Mouse (Mus musculus) hindbrain, embryonic 11.5 days (tissue): ENCODE data around the gene Rab44. TPM values are rescaled to one million over a fixed set of nuclear protein-coding genes. Genes with fewer than 3 reads are reported as not detected.
A peak's percentile ranks its signal among the peaks of the same experiment; 100 is the strongest.

Experiments
- ATAC-seq: fragments of 200-750 bp; cut with Nextera tagmentation; 2 replicates; pipeline ENCODE4 v1.8.0; 2017; ENCODE audit warnings: mild to moderate bottlenecking, moderate TSS enrichment, moderate library complexity; ENCODE audit not compliant: low FRiP score
- DNase-seq: peaks from one replicate; pipeline ENCODE4 v3.0.0-alpha.2; 2015; ENCODE audit warnings: low spot score
- H3K27ac ChIP-seq: fragments of 300-500 bp; sonication (generic); 2 replicates; pipeline ENCODE4 v1.5.1; 2014; ENCODE audit warnings: mild to moderate bottlenecking, low read depth, low read length
- H3K27me3 ChIP-seq: fragments of 300-500 bp; sonication (generic); 2 replicates; pipeline ENCODE4 v1.6.1; 2014; ENCODE audit warnings: mild to moderate bottlenecking, low read length, moderate library complexity, mixed read lengths; ENCODE audit not compliant: control insufficient read depth, insufficient read depth
- H3K36me3 ChIP-seq: fragments of 300-500 bp; sonication (generic); 2 replicates; pipeline ENCODE4 v1.6.1; 2014; ENCODE audit warnings: mild to moderate bottlenecking, low read length, moderate library complexity, mixed read lengths; ENCODE audit not compliant: control insufficient read depth, insufficient read depth
- H3K4me1 ChIP-seq: fragments of 300-500 bp; sonication (generic); replicated peaks from 2 replicates; pipeline ENCODE4 v1.6.1; 2014; ENCODE audit warnings: low read length, mixed read lengths; ENCODE audit not compliant: control insufficient read depth, insufficient read depth
- H3K4me2 ChIP-seq: fragments of 300-500 bp; sonication (generic); replicated peaks from 2 replicates; pipeline ENCODE4 v1.6.1; 2014; ENCODE audit warnings: mild to moderate bottlenecking, low read depth, low read length
- H3K4me3 ChIP-seq: fragments of 300-500 bp; sonication (generic); 2 replicates; pipeline ENCODE4 v1.5.1; 2014; ENCODE audit warnings: low read depth, low read length
- H3K9ac ChIP-seq: fragments of 300-500 bp; sonication (generic); 2 replicates; pipeline ENCODE4 v1.6.1; 2014; ENCODE audit warnings: low read depth, low read length
- H3K9me3 ChIP-seq: fragments of 300-500 bp; sonication (generic); 2 replicates; pipeline ENCODE4 v1.6.1; 2016; ENCODE audit warnings: low read length; ENCODE audit not compliant: control insufficient read depth
- WGBS: fragments of 180-500 bp; shearing (Covaris S2); extraction: QIAGEN DNeasy Blood & Tissue Kit; methylation state at CpG from one replicate; pipeline ENCODE4 v1.1.7; 2014; 5-methylcytosine and 5-hydroxymethylcytosine counted together
- polyA plus RNA-seq: library from polyadenylated mRNA; unstranded; fragments of >200 nt; fragmentation: Nextera tagmentation; extraction: Ambion mirVana; gene quantifications from 2 replicates; pipeline ENCODE4 v1.2.1, GENCODE M21; 2014

The Rab44 gene
- polyA plus RNA-seq, 1 experiment from 2014 or later, result not detected

- Histone ChIP-seq H3K9me3 (no peaks in the 10 kb centered on the region), H3K27me3 (no peaks in the 10 kb centered on the region), H3K36me3 (no peaks in the 10 kb centered on the region), H3K4me3 (no peak overlapping the region), H3K9ac (no peak overlapping the region), H3K27ac (no peak overlapping the region), H3K4me1 (no peaks in the 10 kb centered on the region), H3K4me2 (no peak overlapping the region)
- WGBS, result 79% methylated on average over 5 of the region's 5 CpGs
- DNase-seq (no peak), ATAC-seq (no peak)
Measured at GRCm38 (mm10) chr17:29152547-29152946, 38.6 kb downstream of the Rab44 start.

GRCm38 (mm10) chr17:29154247-29154646, 40.3 kb downstream of the Rab44 start:
- ATAC-seq (no peak), DNase-seq (no peak)
- Histone ChIP-seq H3K9me3 (no peaks in the 10 kb centered on the region), H3K4me1 (no peaks in the 10 kb centered on the region), H3K36me3 (no peaks in the 10 kb centered on the region), H3K27ac (no peak overlapping the region), H3K4me2 (no peak overlapping the region), H3K4me3 (no peak overlapping the region), H3K27me3 (no peaks in the 10 kb centered on the region), H3K9ac (no peak overlapping the region)
- WGBS, result 85% methylated on average over 13 of the region's 13 CpGs

- H3K9ac ChIP-seq, result no peak overlapping the region
- ATAC-seq (no peak), DNase-seq (peak; percentile 26)
- H3K27ac ChIP-seq, result no peak overlapping the region
- no peaks in the 10 kb centered on the region for H3K27me3 ChIP-seq
- no peak overlapping the region for H3K4me3 ChIP-seq
- no peaks in the 10 kb centered on the region for H3K36me3 ChIP-seq
- no peak overlapping the region for H3K4me2 ChIP-seq
- 65% methylated on average over 12 of the region's 12 CpGs for WGBS
- H3K9me3 ChIP-seq, result no peaks in the 10 kb centered on the region
- no peaks in the 10 kb centered on the region for H3K4me1 ChIP-seq
Measured at GRCm38 (mm10) chr17:29155355-29156135, 41.6 kb downstream of the Rab44 start.

- no peaks in the 10 kb centered on the region for H3K4me1 ChIP-seq
- no peak overlapping the region for H3K4me2 ChIP-seq
- no peaks in the 10 kb centered on the region for H3K36me3 ChIP-seq
- ATAC-seq, result no peak
- WGBS, result 78% methylated on average over 16 of the region's 16 CpGs
- no peaks in the 10 kb centered on the region for H3K27me3 ChIP-seq
- no peak overlapping the region for H3K4me3 ChIP-seq
- DNase-seq, result no peak
- no peak overlapping the region for H3K27ac ChIP-seq
- H3K9me3 ChIP-seq, result no peaks in the 10 kb centered on the region
- H3K9ac ChIP-seq, result no peak overlapping the region
Measured at GRCm38 (mm10) chr17:29156396-29156795, 42.5 kb downstream of the Rab44 start.

- DNase-seq (no peak), ATAC-seq (no peak)
- H3K9me3 ChIP-seq, result no peaks in the 10 kb centered on the region
- no peak overlapping the region for H3K9ac ChIP-seq
- H3K36me3 ChIP-seq, result no peaks in the 10 kb centered on the region
- H3K4me2 ChIP-seq, result no peak overlapping the region
- H3K27me3 ChIP-seq, result no peaks in the 10 kb centered on the region
- WGBS, result 89% methylated on average over 8 of the region's 8 CpGs
- H3K27ac ChIP-seq, result no peak overlapping the region
- no peak overlapping the region for H3K4me3 ChIP-seq
- H3K4me1 ChIP-seq, result no peaks in the 10 kb centered on the region
Measured at GRCm38 (mm10) chr17:29156866-29157265, 42.9 kb downstream of the Rab44 start.

GRCm38 (mm10) chr17:29158899-29159298, 45.0 kb downstream of the Rab44 start:
- 95% methylated on average over 15 of the region's 15 CpGs for WGBS
- Histone ChIP-seq H3K4me1 (no peaks in the 10 kb centered on the region), H3K4me3 (no peak overlapping the region), H3K27ac (no peak overlapping the region), H3K9me3 (no peaks in the 10 kb centered on the region), H3K27me3 (no peaks in the 10 kb centered on the region), H3K4me2 (no peak overlapping the region), H3K9ac (no peak overlapping the region), H3K36me3 (no peaks in the 10 kb centered on the region)
- DNase-seq (no peak), ATAC-seq (no peak)

- H3K4me2 ChIP-seq, result no peak overlapping the region
- no peaks in the 10 kb centered on the region for H3K36me3 ChIP-seq
- DNase-seq (no peak), ATAC-seq (no peak)
- H3K27me3 ChIP-seq, result no peaks in the 10 kb centered on the region
- no peak overlapping the region for H3K4me3 ChIP-seq
- no peak overlapping the region for H3K9ac ChIP-seq
- 0 out of 2 replicates have a peak, but pooled peaks cover under 1% of the 10 kb centered on the region for H3K4me1 ChIP-seq
- H3K27ac ChIP-seq, result no peak overlapping the region
- WGBS, result 90% methylated on average over 5 of the region's 5 CpGs
- no peaks in the 10 kb centered on the region for H3K9me3 ChIP-seq
Measured at GRCm38 (mm10) chr17:29159320-29159719, 45.4 kb downstream of the Rab44 start.

- H3K4me2 ChIP-seq, result no peak overlapping the region
- H3K27me3 ChIP-seq, result no peaks in the 10 kb centered on the region
- no peak overlapping the region for H3K9ac ChIP-seq
- no peak for ATAC-seq
- WGBS, result 88% methylated on average over 16 of the region's 16 CpGs
- no peak overlapping the region for H3K4me3 ChIP-seq
- DNase-seq, result no peak
- 0 out of 2 replicates have a peak, but pooled peaks cover 4% of the 10 kb centered on the region for H3K4me1 ChIP-seq
- no peaks in the 10 kb centered on the region for H3K9me3 ChIP-seq
- no peak overlapping the region for H3K27ac ChIP-seq
- H3K36me3 ChIP-seq, result no peaks in the 10 kb centered on the region
Measured at GRCm38 (mm10) chr17:29159743-29160455, 46.0 kb downstream of the Rab44 start.

- Histone ChIP-seq H3K9ac (no peak overlapping the region), H3K4me3 (no peak overlapping the region), H3K27ac (no peak overlapping the region), H3K9me3 (no peaks in the 10 kb centered on the region), H3K4me1 (peaks cover 8% of the 10 kb centered on the region; the same call in 1 of the 2 replicates), H3K27me3 (0 out of 2 replicates have a peak, but pooled peaks cover 2% of the 10 kb centered on the region), H3K36me3 (no peaks in the 10 kb centered on the region), H3K4me2 (no peak overlapping the region)
- WGBS, result 92% methylated on average over 13 of the region's 13 CpGs
- no peak for DNase-seq
- ATAC-seq, result no peak
Measured at GRCm38 (mm10) chr17:29162334-29162733, 48.4 kb downstream of the Rab44 start.
